Mouse (Mus musculus): ENCODE measurements at regions not wholly inside any gene's neighbourhood (a gene's known extent, or its start where the extent isn't known, plus 50 kb on each side); places are given as distances from the start of the nearest gene placed in this dataset.

DNA sequence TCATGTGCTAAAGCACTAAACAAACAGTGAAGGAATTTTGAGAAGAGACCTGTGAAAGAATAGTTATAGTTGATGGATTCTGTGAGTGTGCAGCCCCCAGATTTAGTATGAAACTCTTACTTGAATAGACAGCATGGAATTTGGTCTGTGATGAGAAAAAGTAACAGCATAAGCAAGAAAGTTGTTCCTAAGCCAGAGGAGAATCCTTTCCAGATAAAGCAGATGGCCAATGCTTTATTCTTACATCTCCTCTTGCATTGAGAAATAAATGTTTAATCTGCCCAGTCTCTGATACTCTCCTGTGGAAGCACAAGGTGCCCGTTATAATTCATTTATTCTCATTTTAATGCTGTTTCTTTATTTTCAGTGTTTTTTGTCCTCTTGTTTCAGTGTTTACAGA lies 263.5 kb downstream of the Tecrl start:
- ChIA-PET CTCF (no interaction called here), POLR2A (no interaction called here)
- ATAC-seq, result no peak
- no peak for TF ChIP-seq CTCF (IDR thresholded peaks at IDR 0.05)
- in situ Hi-C loops (cut with MboI; ENCODE audit: low pct_unique_long_range_greater_than_20kb), result no loop called here
- H3K27me3 ChIP-seq, result no peaks in the 10 kb centered on the region
- no peak for DNase-seq (ENCODE audit: low read depth, low spot score)

GRCm38 (mm10) chr5:83054819-83055218 lies 300.2 kb downstream of the Tecrl start:
- ATAC-seq (no peak), DNase-seq (ENCODE audit: low read depth, low spot score) (no peak)
- TF ChIP-seq CTCF (IDR thresholded peaks at IDR 0.05), result no peak
- no peaks in the 10 kb centered on the region for H3K27me3 ChIP-seq
- ChIA-PET POLR2A (no interaction called here), CTCF (no interaction called here)
- in situ Hi-C loops (cut with MboI; ENCODE audit: low pct_unique_long_range_greater_than_20kb), result no loop called here

DNA sequence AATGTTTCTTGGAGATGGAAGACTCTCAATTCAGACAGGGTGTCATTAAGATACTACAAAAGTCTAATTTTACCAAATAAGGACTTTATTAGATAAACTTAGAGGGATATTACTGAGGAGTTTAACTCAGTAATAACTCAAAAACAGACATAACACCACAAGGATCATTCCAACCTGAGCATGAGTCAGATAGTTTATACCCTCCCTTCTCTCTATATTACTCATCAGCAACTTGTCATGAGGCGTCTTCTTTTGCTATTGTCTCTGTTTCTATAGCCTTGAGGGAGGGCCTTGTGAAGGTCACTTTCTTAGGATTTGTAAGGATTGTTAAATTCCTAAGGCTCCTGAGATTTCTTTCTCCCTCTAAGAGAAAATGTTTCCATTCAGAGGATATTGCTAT lies 307.8 kb downstream of the Tecrl start:
- POLR2A ChIA-PET, result no interaction called here
- no peak for DNase-seq (ENCODE audit: low read depth, low spot score)
- ATAC-seq, result no peak
- TF ChIP-seq CTCF (IDR thresholded peaks at IDR 0.05), result no peak
- in situ Hi-C loops (cut with MboI; ENCODE audit: low pct_unique_long_range_greater_than_20kb), result no loop called here
- CTCF ChIA-PET, result no interaction called here
- no peaks in the 10 kb centered on the region for H3K27me3 ChIP-seq

DNA sequence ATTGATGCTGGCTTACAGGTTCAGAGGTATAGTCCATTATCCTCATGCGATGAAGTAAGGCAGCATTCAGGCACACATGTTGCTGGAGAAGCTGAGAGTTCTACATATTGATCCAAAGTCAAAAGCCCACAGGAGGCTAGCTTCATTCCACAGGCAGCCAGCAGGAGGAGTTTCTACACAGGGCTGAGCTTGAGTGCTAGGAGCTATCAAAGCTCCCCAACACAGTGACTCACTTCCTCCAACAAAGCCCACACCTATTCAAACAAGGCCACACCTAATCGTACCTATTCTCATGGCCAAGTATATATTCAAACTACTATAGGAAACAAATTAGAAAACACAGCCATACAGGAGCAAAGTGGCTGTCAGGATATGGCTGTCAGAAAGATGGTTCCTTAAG lies 325.3 kb downstream of the Tecrl start:
- TF ChIP-seq CTCF (IDR thresholded peaks at IDR 0.05), result no peak
- DNase-seq (ENCODE audit: low read depth, low spot score) (no peak), ATAC-seq (no peak)
- no peaks in the 10 kb centered on the region for H3K27me3 ChIP-seq
- in situ Hi-C loops (cut with MboI; ENCODE audit: low pct_unique_long_range_greater_than_20kb), result no loop called here
- POLR2A ChIA-PET, result no interaction called here
- CTCF ChIA-PET, result no interaction called here

DNA sequence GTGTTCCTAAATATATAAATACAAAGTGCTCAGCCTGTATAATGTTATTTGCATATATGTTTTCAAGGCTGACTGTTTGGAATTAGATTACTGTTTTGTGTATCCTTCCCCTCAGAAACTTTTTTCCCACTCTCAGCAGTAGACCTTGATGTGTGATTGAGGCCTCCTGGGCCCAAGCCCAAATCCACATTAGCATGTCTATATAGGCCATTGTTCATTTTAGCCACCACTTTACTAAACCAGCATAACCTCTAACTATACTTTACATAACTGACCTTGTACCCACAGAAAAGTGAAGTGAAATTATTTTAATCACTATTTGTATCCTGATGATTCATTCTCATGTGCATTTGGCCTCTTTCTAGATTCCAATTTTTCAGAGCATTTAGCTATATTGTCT lies 349.0 kb downstream of the Tecrl start:
- in situ Hi-C loops (cut with MboI; ENCODE audit: low pct_unique_long_range_greater_than_20kb), result no loop called here

DNA sequence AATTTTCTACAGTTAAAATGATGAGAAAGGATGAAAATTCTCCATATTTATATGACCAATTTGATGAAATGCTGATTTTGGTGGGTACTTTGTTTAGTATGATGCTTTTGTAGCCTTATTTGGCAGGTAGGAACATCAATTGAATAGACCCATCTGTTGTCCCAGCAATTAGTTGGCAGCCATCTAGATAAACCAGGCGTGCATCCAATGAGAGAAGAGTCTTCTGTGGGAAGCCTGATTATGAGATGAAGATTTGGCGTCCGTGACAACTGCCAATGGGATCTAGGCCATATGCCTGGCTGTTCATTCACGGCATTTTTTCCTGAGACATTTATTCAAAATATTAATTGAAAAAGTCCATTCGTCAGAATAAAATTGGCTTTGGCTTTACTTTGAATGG lies 365.9 kb downstream of the Tecrl start:
- in situ Hi-C loops (cut with MboI; ENCODE audit: low pct_unique_long_range_greater_than_20kb), result no loop called here
- no peak for DNase-seq (ENCODE audit: low read depth, low spot score)
- ChIA-PET CTCF (no interaction called here), POLR2A (no interaction called here)
- no peak for ATAC-seq
- H3K27me3 ChIP-seq, result no peaks in the 10 kb centered on the region
- TF ChIP-seq CTCF (IDR thresholded peaks at IDR 0.05), result no peak

More for the DNA sequence above, 349.0 kb downstream of the Tecrl start:
- no peak for ATAC-seq
- no peak for TF ChIP-seq CTCF (IDR thresholded peaks at IDR 0.05)
- CTCF ChIA-PET, result interaction anchor here (1.2 kb wide), 1 partner anchor 9 kb away, joined by 5 read pairs; no protein-coding TSS in a partner anchor
- no peak for DNase-seq (ENCODE audit: low read depth, low spot score)
- POLR2A ChIA-PET, result interaction anchor here (0.6 to 0.7 kb wide), 2 partner anchors 13 to 185 kb away, joined by 3 read pairs; no protein-coding TSS in a partner anchor
- H3K27me3 ChIP-seq, result peaks cover 5% of the 10 kb centered on the region

- TF ChIP-seq CTCF (IDR thresholded peaks at IDR 0.05), result no peak
- no peaks in the 10 kb centered on the region for H3K27me3 ChIP-seq
- ChIA-PET POLR2A (no interaction called here), CTCF (no interaction called here)
- ATAC-seq (no peak), DNase-seq (ENCODE audit: low read depth, low spot score) (no peak)
- in situ Hi-C loops (cut with MboI; ENCODE audit: low pct_unique_long_range_greater_than_20kb), result no loop called here
These were observed 385.7 kb downstream of the Tecrl start for GRCm38 (mm10) chr5:82969315-82969714.

DNA sequence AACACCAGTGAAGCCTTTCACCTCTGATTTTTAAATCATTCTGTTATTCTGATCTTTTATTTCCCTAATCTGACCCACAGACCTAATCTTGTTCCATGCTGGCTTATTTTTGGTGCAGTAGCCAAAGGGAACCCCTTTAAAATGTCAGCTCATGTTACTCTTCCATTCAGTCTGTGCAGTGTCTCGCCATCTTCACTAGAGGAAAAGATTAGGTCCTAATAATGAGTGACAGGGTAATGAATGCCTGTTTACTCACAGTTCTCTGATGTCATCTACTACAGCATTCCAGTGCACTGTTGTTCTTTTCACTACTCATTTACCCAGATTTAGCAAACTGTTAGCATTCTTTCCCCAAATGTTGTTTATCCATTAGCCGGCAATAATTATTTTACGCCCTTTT lies 388.2 kb downstream of the Tecrl start:
- in situ Hi-C loops (cut with MboI; ENCODE audit: low pct_unique_long_range_greater_than_20kb), result no loop called here
- CTCF ChIA-PET, result no interaction called here
- no peak for TF ChIP-seq CTCF (IDR thresholded peaks at IDR 0.05)
- POLR2A ChIA-PET, result no interaction called here
- DNase-seq (ENCODE audit: low read depth, low spot score) (no peak), ATAC-seq (no peak)
- no peaks in the 10 kb centered on the region for H3K27me3 ChIP-seq

GRCm38 (mm10) chr5:82966180-82966579 lies 388.8 kb downstream of the Tecrl start:
- ChIA-PET CTCF (no interaction called here), POLR2A (no interaction called here)
- H3K27me3 ChIP-seq, result no peaks in the 10 kb centered on the region
- DNase-seq (ENCODE audit: low read depth, low spot score) (no peak), ATAC-seq (no peak)
- TF ChIP-seq CTCF (IDR thresholded peaks at IDR 0.05), result no peak
- in situ Hi-C loops (cut with MboI; ENCODE audit: low pct_unique_long_range_greater_than_20kb), result no loop called here

DNA sequence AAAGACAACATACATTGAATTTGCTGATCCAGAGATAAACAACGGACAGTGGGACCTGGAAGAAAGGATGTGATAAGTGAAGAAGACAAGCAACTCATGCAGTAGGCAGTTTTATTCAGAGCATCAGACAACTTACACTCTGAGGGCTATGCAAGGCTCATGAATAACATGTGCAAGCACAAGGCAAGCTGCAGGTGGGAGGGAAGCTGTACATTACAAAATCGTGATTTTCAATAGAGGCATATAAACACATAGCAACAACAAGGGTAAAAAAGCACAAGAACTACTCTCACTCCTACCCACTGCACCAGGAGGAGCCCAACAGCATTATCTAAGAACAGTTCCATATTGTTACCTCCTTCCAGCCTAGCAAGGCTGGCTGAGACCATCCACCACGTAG lies 390.5 kb downstream of the Tecrl start:
- POLR2A ChIA-PET, result no interaction called here
- ATAC-seq (no peak), DNase-seq (ENCODE audit: low read depth, low spot score) (no peak)
- H3K27me3 ChIP-seq, result no peaks in the 10 kb centered on the region
- in situ Hi-C loops (cut with MboI; ENCODE audit: low pct_unique_long_range_greater_than_20kb), result no loop called here
- TF ChIP-seq CTCF (IDR thresholded peaks at IDR 0.05), result no peak
- CTCF ChIA-PET, result no interaction called here

DNA sequence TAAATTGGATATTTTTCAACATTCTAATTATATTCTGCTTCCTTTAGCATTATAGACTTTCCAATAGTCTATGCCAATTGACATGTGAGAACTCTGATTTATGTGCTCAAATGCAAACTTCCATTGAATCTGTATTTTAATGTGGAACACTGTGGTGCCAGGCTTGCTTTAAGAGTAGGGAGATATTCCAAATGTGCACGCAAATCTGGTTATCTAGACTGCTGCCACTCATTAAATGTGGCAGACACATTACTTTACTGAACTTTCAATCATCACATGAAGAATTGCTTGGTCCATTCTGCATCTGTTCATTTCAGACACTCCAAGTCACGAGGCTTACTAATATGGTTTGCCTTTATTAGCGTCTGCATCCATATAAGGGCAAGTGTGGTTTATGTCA lies 399.0 kb downstream of the Tecrl start:
- DNase-seq (ENCODE audit: low read depth, low spot score) (no peak), ATAC-seq (no peak)
- ChIA-PET POLR2A (no interaction called here), CTCF (no interaction called here)
- no peaks in the 10 kb centered on the region for H3K27me3 ChIP-seq
- no peak for TF ChIP-seq CTCF (IDR thresholded peaks at IDR 0.05)
- in situ Hi-C loops (cut with MboI; ENCODE audit: low pct_unique_long_range_greater_than_20kb), result no loop called here

GRCm38 (mm10) chr5:82947060-82947459 lies 407.9 kb downstream of the Tecrl start:
- CTCF ChIA-PET, result no interaction called here
- TF ChIP-seq CTCF (IDR thresholded peaks at IDR 0.05), result no peak
- POLR2A ChIA-PET, result no interaction called here
- ATAC-seq, result no peak
- no peak for DNase-seq (ENCODE audit: low read depth, low spot score)
- no peaks in the 10 kb centered on the region for H3K27me3 ChIP-seq
- in situ Hi-C loops (cut with MboI; ENCODE audit: low pct_unique_long_range_greater_than_20kb), result no loop called here

DNA sequence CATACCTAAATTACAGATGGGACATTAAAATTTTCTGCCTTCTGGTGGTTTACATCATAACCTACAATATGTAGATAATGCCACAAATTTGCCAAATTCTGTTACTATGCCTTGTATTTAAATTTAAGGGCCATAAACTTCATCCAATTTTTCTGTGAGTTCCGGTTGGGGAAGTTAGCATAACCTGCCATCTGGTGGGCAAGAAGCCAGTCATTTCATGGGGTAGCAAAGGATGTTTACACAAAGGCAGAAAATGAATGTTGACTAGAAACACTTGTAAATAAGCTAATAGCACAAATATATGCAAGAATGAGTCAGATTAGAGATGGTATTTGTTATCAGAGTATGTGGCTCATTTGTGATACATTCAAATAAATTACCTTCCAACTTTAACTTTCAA lies 415.2 kb downstream of the Tecrl start:
- no peak for TF ChIP-seq CTCF (IDR thresholded peaks at IDR 0.05)
- no peak for ATAC-seq
- ChIA-PET CTCF (no interaction called here), POLR2A (no interaction called here)
- in situ Hi-C loops (cut with MboI; ENCODE audit: low pct_unique_long_range_greater_than_20kb), result no loop called here
- no peak for DNase-seq (ENCODE audit: low read depth, low spot score)
- H3K27me3 ChIP-seq, result no peaks in the 10 kb centered on the region

Data from Patski (cell line).